Mouse (Mus musculus) kidney, postnatal 10 days (tissue): ENCODE measurements around the gene Rps5.
"Not testable (repeated sequence)": the region's sequence is repeated elsewhere in the genome, so short reads cannot be mapped to it uniquely, and the experiment has no call there.

Experiments
- DNase-seq: peaks from one replicate; pipeline ENCODE4 v3.0.0; 2021; ENCODE audit warnings: mixed read lengths

The Rps5 gene

DNA sequence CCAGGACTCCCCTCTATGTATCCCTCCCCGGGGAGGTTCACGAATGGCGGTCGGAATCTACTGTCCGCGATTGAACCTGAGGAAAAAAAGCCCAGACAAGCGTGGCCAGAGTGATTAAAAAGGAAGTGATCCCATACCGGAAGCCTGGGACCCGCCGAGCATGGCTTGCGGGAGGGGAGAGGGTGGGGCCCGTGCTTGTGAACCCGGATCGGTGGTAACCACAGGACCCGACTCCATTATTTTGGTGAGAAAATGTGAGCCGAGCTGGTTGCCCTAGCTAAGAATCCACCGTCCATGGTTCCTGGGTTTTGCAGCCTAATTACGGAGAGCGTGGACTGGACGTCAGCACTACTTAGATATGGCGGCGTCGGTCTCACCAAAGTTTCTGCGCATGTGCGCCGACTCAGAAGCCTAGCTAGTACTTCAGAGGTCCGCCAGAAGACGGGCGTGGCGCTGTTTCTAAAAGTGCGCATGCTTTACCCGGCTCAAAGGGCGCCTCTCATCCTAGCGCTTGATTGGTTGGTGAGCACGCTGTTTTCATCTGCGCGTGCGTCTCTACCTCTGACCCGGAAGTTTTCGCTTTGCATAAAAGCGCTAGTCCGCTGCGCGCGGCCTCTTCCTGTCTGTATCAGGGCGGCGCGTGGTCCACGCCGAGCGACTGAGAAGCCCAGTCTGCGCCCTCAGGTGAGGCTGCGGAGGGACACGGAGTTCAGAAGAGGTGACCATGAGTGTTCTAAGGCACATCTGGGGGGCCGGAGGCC lies at the start of gene Rps5:
Gene Rps5 (plus strand): TSS at position 586 of the 761 bp plus-strand sequence.
- peak; percentile 99 for DNase-seq

DNA sequence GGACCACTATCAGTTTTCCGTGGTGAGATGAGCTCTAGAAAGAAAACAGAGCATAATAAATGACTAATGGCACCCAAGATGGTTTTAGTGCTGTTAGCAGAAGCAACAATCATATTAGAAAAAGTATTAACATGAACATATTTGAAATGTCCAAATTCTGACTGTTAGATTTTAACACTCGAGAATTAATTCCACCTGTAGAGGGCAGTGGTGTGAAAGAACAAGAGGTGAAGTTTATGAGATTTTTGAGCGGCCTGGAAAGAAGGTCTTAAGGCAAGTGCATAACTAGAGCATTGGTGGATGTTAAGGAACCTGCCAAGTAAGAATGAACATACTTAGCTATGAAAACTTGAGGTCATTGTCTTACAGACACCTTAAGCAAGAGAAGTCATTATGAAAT lies 47.8 kb upstream of the Rps5 start:
- DNase-seq = no peak

DNA sequence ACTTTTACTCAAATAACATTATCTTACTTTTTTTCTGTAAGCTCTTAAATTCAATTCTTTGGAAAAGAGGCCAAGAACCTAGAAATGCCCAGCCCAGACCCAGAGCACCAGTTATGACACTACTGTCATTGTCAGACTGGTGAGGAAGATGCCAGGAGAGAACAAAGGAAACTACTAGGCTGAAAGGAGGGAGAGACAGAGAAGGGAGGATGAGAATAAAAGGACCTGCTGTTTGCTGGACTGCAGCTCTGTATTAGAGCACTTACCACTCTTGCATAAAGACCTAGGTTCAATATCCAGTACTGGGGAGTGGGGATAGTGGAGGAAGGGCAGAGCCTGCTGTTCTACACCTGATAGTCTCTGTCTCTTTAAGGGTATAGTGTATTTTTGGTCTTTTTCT lies 42.1 kb upstream of the Rps5 start:
- no peak for DNase-seq

DNA sequence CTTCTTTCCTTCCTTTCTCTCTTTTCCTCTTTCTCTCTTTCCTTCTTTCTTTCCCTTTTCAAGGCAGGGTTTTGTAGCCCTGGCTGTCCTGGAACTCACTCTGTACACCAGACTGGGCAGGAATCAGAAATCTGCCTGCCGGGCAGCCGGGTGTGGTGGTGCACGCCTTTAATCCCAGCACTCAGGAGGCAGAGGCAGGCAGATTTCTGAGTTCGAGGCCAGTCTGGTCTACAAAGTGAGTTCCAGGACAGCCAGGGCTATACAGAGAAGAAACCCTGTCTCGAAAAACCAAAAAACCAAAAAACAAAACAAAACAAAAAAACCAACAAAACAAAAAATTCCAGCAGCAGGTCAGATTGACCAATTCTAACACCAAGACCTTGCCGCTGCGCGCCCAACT lies 41.6 kb upstream of the Rps5 start:
- not testable (repeated sequence) for DNase-seq

DNA sequence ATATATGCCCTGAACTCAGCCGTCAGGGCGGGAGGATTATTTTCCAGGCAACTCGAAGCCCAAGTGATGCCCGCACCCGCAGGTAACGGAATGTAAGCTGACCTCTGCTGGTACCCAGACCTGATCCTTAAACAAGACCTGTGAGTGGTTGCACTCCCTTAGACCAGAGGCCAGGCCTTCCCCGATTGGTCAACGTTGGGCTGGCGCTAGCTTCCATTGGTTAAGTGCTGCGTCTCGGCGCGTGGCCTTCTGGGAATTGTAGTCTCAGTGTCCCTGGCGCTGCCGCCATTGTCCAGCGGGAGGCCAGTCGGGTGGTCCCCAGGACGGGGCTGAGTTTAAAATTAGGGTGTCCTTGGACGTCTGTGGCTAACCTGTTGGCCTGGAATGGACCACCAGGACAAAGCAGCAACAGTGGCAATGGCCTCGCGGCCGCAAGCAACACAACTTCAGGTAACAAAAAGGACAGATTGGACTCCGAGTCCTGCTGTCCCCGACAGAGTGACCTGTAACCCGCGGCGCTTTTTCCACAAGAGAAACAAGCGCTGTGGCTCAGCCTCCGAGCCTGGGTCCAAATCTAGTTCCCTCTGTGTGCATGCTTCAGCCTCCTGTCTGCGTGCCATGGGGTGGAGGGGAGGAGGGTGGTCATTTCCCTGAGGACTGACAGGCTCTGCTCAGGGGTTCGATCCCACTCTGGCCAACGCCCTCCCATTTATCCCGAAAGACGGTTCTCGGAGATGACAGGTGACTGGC lies 41.0 kb upstream of the Rps5 start, which contains the start of gene Zfp128:
Gene Zfp128 (plus strand): TSS at position 267 of the 750 bp plus-strand sequence.
- peak; percentile 96 for DNase-seq

DNA sequence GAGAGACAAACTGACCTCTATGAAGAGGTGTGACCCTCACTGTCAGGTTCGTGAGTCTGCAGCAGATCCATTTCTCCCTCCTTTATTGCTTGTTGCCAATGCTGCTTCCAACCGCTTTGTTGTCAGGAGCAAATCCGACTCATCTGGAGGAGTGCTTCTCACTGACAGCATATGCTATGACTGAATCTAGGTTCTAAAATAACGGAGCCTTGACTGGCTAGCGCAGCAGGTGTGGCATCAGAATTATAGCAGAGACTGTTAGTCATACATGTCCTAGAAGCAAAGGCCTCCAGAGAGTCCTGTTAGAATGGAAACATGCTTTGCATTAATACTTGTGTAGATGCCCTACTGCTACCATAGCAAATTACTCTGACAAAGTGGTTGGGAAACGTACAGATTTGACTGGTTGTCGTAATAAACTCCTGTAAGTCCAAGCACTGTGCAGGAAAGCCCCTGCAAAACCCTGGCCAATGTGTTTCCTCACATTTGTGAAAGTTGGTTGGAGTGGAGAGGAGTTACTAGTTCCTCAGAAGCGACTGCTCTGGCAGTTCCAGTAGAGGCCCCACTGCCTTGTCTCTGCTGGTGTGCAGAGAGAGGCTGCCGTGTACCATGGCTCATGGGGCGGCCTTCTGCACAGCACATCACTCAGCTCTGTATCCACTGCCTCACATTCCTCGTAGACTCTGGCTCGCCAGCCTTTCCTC lies 35.4 kb upstream of the Rps5 start:
- DNase-seq = no peak

DNA sequence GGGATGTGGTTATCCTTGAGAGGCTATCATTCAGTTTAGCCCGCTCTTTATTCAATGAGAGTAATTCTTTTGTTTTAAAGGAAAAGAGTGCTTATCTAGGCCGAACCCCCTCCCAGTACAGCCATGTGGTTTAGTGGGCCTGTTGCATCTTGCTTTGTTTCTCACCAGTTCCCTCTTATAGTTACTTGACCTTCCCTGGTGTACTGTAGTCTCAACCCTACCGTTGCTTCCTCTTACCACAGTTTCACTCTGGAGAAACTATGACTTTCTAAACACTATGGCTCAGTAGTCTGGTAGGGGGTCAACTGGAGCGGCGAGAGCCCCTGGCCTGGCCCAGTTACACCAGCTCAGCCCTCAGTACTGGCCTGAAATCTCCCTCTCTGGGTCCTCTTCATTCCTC lies 34.5 kb upstream of the Rps5 start:
- no peak for DNase-seq

DNA sequence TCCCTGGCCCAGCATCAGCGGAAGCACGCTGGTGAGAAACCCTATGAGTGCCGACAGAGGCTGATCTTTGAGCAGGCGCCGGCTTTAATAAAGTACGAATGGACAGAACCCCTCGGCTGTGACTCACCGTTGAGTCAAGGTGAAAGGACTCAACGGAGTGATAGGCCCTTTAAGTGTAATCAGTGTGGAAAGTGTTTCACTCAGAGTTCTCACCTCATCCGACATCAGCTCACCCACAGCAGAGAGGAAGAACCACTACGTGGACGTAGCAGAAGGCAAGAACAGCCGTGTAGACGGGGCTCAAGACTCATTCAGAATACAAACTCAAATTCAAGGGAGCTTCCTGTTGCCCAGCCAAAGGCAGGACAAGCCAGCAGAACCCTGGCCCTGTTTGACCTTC lies 31.2 kb upstream of the Rps5 start:
- DNase-seq = no peak

DNA sequence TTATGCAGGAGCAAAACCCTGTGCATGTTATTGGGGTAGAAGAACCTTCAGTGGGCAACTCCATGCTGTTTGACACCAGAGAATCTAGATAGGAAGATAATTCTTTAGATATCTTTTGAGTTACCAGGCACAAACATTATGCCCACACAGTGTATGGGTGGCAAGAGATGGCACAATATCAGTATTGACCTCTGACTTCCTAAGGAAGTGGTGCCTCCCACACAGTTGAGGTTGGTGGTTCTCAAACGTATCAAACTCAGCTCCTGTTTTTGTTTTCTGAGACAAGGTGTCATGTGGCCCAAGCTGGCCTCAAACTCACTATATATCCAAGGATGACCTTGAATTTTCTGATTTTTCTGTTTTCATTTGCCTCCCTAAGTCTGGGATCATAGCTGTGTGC lies 30.8 kb upstream of the Rps5 start:
- DNase-seq = no peak

DNA sequence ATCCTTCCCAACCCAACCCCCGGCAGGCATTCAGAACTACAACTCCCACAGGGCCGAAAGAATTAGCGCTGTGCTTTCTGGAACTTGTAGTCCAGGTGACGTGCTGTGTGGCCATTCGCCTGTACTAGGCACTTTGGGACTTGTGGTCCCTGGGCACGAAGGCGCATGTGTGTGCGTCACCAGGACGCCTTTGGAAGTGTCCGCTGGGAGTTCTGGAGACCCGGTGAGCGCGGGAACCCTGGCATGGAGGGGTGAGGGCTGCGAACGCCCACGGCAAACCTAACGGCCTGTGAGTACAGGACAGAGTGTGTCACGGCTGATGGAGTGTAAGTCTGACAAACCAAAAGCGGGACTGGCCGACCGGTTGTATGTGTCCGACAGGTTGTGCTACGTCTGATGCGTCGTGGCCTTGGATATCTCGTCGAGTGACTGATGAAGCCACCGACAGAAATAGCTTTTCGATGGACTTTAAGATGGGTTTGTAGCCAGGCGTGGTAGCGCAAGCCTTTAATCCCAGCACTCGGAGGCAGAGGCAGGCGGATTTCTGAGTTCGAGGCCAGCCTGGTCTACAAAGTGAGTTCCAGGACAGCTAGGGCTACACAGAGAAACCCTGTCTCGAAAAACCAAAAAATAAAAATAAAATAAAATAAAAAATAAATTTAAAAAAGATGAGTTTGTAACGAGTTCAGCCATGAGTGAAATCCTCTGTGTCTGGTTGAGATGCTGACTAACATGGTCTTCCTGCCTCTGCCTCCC lies 24.3 kb upstream of the Rps5 start, which contains the start of gene Zscan22:
Gene Zscan22 (plus strand): TSS at position 161 of the 756 bp plus-strand sequence.
- peak; percentile 94 for DNase-seq

DNA sequence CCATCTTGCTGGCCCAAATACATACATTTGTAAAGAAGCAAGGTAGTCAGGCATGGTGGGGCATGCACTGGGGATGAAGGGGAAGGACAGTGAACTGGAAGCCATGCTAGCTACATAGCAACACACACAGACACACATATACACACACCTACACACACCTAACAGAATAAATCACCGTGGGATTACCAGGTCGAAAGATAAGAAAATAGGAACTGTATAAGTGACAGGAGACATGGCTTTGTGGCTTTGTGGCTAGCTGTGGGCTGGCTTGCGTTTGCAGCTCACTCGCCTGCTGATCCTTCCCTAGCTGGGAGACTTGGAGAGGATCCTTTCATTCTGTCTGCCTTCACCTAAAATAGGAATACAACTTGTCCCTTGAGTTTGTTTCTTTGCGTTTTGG lies 20.6 kb upstream of the Rps5 start:
- DNase-seq = no peak

DNA sequence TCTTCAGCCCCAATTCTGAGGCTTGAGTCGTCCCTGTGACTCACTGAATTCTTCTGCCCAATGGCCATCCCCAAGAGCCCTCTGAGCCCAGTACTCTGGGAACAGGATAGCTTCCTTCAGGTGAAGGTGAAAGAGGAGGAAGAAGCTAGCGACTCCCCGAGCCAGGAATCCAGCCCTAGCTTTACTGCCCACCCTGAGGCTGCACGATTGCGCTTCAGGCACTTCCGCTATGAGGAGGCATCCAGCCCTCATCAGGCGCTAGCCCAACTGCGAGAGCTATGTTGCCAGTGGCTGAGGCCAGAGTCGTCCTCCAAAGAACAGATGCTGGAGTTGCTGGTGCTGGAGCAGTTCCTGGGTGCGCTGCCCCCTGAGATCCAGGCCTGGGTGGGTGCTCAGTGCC lies 18.5 kb upstream of the Rps5 start:
- no peak for DNase-seq

DNA sequence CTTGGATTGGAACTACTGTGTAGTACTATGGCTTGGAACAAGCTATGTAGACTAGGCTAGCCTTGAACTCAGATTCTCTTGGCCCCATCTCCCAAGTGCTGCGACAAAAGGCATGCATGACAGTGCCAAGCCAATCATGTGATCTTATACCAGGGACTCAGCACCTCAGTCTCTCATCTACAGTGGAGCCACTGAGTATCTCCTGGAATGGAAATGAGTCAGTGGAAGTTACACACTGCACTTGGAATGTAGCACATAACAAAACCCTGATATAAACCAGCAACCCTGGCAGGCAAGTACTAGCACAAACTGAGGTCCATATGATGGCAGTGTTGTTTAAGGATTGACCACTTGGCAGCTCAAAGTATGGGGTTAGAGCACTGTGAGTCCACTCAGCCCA lies 16.9 kb upstream of the Rps5 start:
- DNase-seq = no peak

DNA sequence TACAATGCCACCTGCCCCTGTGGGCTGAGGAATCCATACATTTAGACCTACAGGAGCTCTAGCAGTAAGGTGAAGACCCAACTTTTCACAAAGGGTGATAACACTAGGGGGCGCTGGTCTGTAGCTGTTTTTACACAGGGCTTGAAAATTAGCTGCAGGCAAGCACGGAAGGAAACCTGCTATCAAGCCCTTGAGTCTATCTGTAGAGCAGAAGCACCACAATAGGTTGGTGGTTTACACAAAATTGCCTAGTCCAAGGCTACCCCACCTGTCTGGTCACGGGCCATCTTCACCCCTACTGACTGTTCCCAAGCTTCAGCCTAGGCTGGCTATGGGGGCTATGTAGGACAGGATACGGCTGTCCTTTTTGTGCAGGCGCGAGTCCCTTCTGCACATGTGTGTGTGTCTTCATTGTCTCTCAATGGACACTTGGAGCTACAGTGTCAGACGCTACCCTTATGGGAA lies 12.6 kb upstream of the Rps5 start:
- DNase-seq = peak; percentile 87

DNA sequence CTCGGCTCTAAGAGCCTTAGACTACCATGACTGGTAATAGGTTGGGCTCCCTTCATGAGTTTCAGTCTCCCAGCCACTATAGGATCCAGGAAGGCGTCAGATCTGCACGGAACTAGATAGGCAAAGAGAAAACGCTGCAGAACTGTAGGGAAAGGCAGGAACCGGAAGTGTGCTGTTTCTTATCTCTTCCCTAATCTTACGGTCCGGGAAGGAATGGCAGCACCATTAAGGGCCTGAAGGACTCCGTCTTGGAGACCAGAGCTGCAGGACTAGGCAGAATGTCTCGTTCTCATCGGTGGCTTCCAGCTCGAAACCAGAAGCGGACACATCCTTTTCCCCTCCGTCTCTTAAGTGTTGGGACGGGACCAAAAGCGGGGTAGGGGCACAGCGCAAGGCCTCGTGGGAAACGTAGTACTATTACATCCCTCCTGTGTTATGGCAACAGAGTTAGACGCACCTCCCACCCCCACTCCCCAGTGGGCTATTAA lies 11.9 kb upstream of the Rps5 start:
- peak; percentile 73 for DNase-seq

DNA sequence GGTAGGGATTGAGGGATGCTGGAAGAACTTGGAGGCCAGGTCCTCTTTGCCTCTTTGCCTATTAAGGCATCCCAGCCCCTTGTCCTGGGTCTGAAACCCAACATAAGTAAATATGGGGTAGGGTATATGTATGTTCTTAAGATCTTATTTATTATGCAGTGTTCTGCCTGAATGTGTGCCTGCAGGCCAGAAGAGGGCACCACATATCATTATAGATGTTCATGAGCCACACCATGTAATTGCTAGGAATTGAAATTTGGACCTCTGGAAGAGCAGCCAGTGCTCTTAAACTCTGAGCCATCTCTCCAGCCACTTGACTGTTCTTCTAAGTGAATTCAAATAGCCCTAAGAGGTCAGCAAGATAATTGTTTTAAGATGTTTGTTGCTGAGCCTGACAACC lies 8.5 kb upstream of the Rps5 start:
- DNase-seq = peak; percentile 13

DNA sequence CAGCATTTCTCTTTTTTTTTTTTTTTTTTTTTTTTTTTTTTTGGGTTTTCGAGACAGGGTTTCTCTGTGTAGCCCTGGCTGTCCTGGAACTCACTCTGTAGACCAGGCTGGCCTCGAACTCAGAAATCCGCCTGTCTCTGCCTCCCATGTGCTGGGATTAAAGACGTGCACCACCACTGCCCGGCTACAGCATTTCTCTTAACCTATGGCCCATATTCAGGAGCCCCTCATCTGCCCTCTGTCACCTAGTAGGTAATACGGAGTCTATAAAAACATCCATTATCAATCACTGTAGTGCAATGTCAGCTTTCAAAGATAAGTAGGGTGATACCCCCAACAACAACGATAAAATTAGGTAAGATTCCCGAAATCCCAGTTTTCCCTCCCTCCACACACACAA lies 1.6 kb upstream of the Rps5 start:
- not testable (repeated sequence) for DNase-seq

DNA sequence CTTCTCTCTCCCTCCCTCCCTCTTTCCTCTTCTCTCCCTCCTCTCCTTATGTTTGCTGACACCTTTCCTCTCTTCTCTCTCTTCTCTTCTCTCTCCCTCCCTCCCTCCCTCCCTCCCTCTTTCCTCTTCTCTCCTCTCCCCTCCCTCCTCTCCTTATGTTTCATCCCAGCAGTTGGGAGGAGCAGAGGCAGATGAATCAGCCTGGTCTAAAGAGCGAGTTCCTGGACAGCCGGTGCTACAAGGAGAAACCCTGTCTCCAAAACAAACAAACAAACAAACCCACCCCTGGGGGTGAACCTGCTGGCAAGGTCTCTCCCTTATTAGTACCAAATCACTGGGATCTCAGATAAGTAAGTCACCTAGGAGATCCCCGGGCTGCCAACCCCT lies 779 bp upstream of the Rps5 start:
- no peak for DNase-seq

DNA sequence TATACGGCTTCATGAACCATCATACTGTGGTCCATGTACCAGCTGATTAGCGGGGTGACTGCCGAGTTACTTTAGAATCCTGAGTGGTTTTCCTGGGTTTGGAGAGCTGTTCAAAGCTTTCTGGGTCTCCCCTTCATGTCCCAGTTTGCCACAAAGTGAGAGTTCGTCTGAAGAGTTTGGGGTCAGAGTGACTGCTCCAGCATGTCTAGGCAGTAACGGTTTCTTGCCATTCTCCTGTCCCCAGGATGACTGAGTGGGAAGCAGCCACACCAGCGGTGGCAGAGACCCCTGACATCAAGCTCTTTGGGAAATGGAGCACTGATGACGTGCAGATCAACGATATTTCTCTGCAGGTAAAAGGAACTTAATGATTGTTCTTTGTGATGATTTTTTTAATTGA lies 639 bp downstream of the Rps5 start:
- DNase-seq = no peak

DNA sequence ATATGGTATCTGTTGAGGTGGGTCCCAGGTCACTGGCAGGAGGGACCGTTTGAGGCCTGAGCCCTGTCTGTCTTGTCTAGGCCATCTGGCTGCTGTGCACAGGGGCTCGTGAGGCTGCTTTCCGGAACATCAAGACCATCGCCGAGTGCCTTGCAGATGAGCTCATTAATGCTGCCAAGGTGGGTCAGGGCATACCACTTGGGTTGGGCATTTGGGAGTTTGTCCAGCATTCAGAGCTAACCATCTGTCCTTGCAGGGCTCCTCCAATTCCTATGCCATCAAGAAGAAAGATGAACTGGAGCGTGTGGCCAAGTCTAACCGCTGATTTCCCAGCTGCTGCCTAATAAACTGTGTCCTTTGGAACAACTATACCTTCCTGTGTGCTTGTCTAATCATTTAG lies 4.2 kb downstream of the Rps5 start:
- DNase-seq = no peak

DNA sequence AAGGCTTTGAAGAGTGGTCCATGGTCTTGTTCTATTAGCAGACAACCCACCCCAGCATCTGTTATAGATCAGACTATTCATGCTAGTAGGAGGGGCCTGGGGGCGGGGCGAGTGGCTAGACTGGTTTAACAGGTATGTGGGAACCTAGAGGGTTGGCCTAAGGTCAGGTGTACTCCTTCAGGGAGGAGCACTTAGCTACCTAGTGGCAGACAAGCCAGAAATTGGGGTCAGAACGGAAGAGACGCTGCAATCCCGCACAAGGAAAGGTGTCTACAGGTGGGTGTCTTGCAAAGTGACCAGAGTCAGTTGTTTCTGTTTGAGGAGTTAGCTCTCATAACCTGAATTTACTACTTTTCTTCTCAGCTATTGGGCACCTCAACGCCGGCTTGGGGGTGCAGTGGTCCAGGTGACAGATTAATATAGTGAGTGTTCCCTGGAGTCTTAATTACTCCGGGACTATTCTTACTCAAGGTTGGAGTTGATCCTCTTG lies 5.1 kb downstream of the Rps5 start, which contains the start of gene Rnf225:
Gene Rnf225 (plus strand): TSS at position 226 of the 490 bp plus-strand sequence.
- DNase-seq = peak; percentile 70
